Mouse (Mus musculus) spleen, adult 2 months (tissue): Measurements from ENCODE around the gene C9. TPM values are rescaled to one million over a fixed set of nuclear protein-coding genes. Genes with fewer than 3 reads are reported as not detected.

ENCODE experiments used
- DNase-seq, 2 experiments: peaks; one replicate each; pipeline versions ENCODE4 v3.0.0 to v3.0.0-alpha.2; 2012 to 2021; ENCODE audit warnings: low spot score in 2 of 2, low read depth in 1 of 2
- H3K27ac ChIP-seq: fragments of 200-500 bp; 2 replicates; pipeline ENCODE4 v1.5.1; 2012; ENCODE audit warnings: low read length, inconsistent platforms; ENCODE audit not compliant: insufficient read depth
- H3K27me3 ChIP-seq: fragments of 200-500 bp; 2 replicates; pipeline ENCODE4 v1.6.1; 2012; ENCODE audit warnings: mild to moderate bottlenecking, moderate library complexity, low read length, inconsistent platforms; ENCODE audit not compliant: control insufficient read depth, insufficient read depth
- H3K36me3 ChIP-seq: fragments of 200-500 bp; 2 replicates; pipeline ENCODE4 v1.6.1; 2012; ENCODE audit warnings: mild to moderate bottlenecking, low read length, inconsistent platforms; ENCODE audit not compliant: control insufficient read depth, insufficient read depth
- H3K4me1 ChIP-seq: fragments of 200-500 bp; 2 replicates; pipeline ENCODE4 v1.6.1; 2011; ENCODE audit warnings: inconsistent platforms; ENCODE audit not compliant: control insufficient read depth, insufficient read depth, insufficient read length
- H3K4me3 ChIP-seq: fragments of 200-500 bp; 2 replicates; pipeline ENCODE4 v1.5.1; 2011; ENCODE audit warnings: mild to moderate bottlenecking, inconsistent platforms; ENCODE audit not compliant: insufficient read depth, insufficient read length; ENCODE audit errors: extremely low read depth
- CTCF ChIP-seq: fragments of 200-500 bp; IDR thresholded peaks from 2 replicates; pipeline ENCODE4 v1.5.1; 2011; ENCODE audit warnings: mild to moderate bottlenecking, inconsistent platforms; ENCODE audit not compliant: insufficient read depth, insufficient read length, insufficient replicate concordance; ENCODE audit errors: extremely low read depth
- POLR2A ChIP-seq: fragments of 200-500 bp; IDR thresholded peaks from 2 replicates; pipeline ENCODE4 v1.6.1; 2011; ENCODE audit warnings: low read depth, low read length, inconsistent platforms
- WGBS: fragments of 180-500 bp; shearing (Covaris S2); methylation state at CpG from one replicate; pipeline ENCODE4 v1.1.7; 2018; 5-methylcytosine and 5-hydroxymethylcytosine counted together
- polyA plus RNA-seq: library from polyadenylated mRNA; depleted of rRNA; stranded (reverse); fragments of >200 nt; gene quantifications from 2 replicates; pipeline ENCODE4 v1.2.3, GENCODE M21; 2012; rRNA removed

The C9 gene
- polyA plus RNA-seq, 1 experiment = not detected

DNA sequence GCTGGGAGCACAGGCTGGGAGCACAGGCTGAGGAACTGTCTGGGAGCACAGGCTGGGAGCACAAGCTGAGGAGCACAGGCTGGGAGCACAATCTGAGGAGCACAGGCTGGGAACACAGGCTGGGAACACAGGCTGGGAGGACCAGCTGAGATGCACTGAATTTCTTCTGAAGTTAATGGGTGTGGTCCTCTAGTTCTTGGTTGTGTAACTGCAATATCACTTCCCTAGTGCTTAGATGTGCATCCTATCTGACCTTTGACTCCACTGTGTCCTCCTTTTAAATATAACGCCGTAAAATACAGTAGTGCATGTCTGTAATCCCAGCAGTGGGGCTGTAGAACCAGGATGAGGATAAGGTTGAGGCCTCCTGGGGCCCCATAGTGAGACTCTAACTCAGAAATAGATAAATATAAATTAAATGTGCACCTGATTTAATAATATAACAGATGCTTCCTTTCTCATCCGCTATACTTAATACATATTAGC is 88.8 kb downstream of the C9 start:
- WGBS = 86% methylated on average over 3 of the region's 3 CpGs
- Histone ChIP-seq H3K27ac (no peak overlapping the region), H3K4me1 (no peaks in the 10 kb centered on the region), H3K27me3 (no peaks in the 10 kb centered on the region), H3K36me3 (no peaks in the 10 kb centered on the region), H3K4me3 (no peak overlapping the region)
- TF ChIP-seq CTCF (no peak), POLR2A (no peak)
- no peak for DNase-seq

DNA sequence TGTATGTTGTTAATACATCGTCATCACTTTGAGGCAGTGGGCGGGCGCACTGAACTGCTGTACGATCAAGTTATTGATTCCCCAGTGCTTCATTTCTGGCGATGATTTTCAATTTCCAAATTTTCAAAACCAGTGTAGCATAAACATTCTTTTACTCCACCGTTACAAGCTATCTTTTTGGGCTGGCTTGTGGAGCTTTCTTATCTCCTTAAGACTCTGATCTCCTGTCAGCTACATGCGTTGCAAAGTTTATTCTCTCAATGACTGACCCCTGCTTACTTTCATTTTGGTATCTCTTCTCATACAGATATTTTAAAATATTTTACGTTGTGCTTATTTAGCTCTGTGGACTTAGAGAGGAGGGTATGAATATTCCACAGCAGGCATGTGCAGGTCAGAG is 89.5 kb downstream of the C9 start:
- Histone ChIP-seq H3K4me1 (no peaks in the 10 kb centered on the region), H3K27me3 (no peaks in the 10 kb centered on the region), H3K4me3 (no peak overlapping the region), H3K27ac (no peak overlapping the region), H3K36me3 (no peaks in the 10 kb centered on the region)
- TF ChIP-seq POLR2A = no peak
- DNase-seq = no peak
- 85% methylated on average over 8 of the region's 8 CpGs for WGBS

DNA sequence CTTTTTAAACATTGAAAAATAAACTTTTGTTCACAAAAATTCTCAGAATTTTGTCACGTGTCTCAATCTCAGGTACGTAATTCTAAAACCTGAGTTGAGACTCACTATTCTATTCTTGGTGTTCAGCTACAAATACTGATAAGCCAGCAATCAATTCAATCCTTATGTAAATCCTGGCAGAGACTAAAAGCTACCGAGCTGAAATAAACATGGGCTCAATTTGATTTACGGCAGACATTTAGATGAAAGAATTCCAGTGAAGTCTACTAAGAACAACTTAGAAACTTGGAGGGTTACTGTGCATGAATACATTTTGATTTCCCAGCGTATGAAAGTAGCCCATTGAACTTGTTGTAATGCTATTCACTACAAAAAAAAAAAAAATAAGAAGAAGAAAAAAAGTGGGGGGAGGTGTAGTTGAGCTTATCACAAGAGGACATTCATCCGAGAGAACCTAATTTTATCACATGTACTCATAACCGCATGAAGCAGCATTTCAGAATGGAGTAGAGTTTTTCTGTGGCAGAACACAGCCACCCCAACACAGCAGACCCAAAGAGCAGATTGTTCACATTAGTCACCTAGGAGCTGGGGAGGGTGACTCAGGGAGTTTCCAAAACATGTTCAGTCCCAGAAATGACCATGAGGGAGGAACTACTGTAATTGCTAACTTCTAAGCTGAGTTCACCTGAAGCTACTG is 94.7 kb downstream of the C9 start:
- H3K4me3 ChIP-seq = no peak overlapping the region
- no peaks in the 10 kb centered on the region for H3K4me1 ChIP-seq
- no peaks in the 10 kb centered on the region for H3K36me3 ChIP-seq
- DNase-seq = no peak
- TF ChIP-seq POLR2A (no peak), CTCF (no peak)
- 45% methylated on average over 7 of the region's 7 CpGs for WGBS
- no peak overlapping the region for H3K27ac ChIP-seq
- no peaks in the 10 kb centered on the region for H3K27me3 ChIP-seq

Other genes starting within 250 kb of the C9 start
- gene Dab2, start 145.5 kb upstream of the C9 start, polyA plus RNA-seq = 5.2 and 5.4 TPM in 2 replicates
- 35.3 and 71.0 TPM in 2 replicates for gene Fyb, start 77.5 kb downstream of the C9 start, polyA plus RNA-seq